Mouse (Mus musculus) embryonic fibroblast, embryonic 13.5 days (primary cell): ENCODE measurements around the gene Erc2. TPM values are rescaled to one million over a fixed set of nuclear protein-coding genes. Genes with fewer than 3 reads are reported as not detected.

Source experiments
- H3K27ac ChIP-seq: 2 replicates; pipeline ENCODE4 v1.5.1; 2012; ENCODE audit warnings: low read length, control low read depth, inconsistent platforms; ENCODE audit not compliant: insufficient read depth
- H3K4me1 ChIP-seq: 2 replicates; pipeline ENCODE4 v1.6.1; 2011; ENCODE audit warnings: low read length; ENCODE audit not compliant: control insufficient read depth, insufficient read depth
- H3K4me3 ChIP-seq: 2 replicates; pipeline ENCODE4 v1.5.1; 2011; ENCODE audit warnings: mild to moderate bottlenecking, control low read depth, low read length; ENCODE audit not compliant: insufficient read depth
- CTCF ChIP-seq: IDR thresholded peaks from 2 replicates; pipeline ENCODE4 v1.5.1; 2011; ENCODE audit warnings: mild to moderate bottlenecking, control low read depth, low read length, moderate library complexity, borderline replicate concordance; ENCODE audit not compliant: insufficient read depth
- POLR2A ChIP-seq: IDR thresholded peaks from 2 replicates; pipeline ENCODE4 v1.6.1; 2011; ENCODE audit warnings: low read depth, mild to moderate bottlenecking, control low read depth, low read length, moderate library complexity
- polyA plus RNA-seq: library from polyadenylated mRNA; stranded (reverse); fragments of >200 nt; gene quantifications from 2 replicates; pipeline ENCODE4 v1.2.4, GENCODE M21; 2011; ENCODE audit warnings: low read depth; ENCODE audit not compliant: missing spikeins, insufficient read length

Erc2 gene
- polyA plus RNA-seq, 1 experiment = 4.4 TPM

GRCm38 (mm10) chr14:27800766-27801165 is 178.5 kb downstream of the Erc2 start:
- Histone ChIP-seq H3K27ac (no peak overlapping the region), H3K4me3 (no peak overlapping the region), H3K4me1 (no peaks in the 10 kb centered on the region)
- no peak for TF ChIP-seq POLR2A
- no peak for TF ChIP-seq CTCF

GRCm38 (mm10) chr14:27803961-27804360 is 181.7 kb downstream of the Erc2 start:
- Histone ChIP-seq H3K4me3 (no peak overlapping the region), H3K27ac (no peak overlapping the region), H3K4me1 (peaks cover 4% of the 10 kb centered on the region; the same call in 1 of the 2 replicates)
- TF ChIP-seq POLR2A (no peak), CTCF (no peak)

- no peak overlapping the region for H3K4me3 ChIP-seq
- TF ChIP-seq POLR2A (no peak), CTCF (no peak)
- no peak overlapping the region for H3K27ac ChIP-seq
- peaks cover 5% of the 10 kb centered on the region; the same call in 1 of the 2 replicates for H3K4me1 ChIP-seq
Observed at GRCm38 (mm10) chr14:27805064-27805463, 182.8 kb downstream of the Erc2 start.

DNA sequence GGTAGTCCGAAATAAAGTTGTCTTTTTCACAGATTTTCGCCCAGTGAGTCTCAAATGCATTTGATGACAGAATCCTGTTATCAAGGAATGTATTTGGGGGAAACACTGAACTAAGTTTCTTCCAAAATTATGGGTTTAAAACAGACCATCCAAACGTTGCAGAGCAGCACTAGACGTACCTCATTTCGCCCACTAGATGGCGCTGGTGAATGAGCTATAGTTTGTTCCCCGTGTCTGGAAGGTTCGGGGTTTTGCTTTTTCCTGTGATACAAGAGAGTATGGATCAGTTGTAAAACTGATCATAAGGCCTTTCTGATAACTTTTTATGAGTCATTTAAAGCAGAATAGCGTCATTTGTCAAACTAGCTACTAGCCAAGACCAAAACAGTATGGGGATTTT is 185.9 kb downstream of the Erc2 start:
- peak; percentile 80; the same call in 1 of the 2 replicates for TF ChIP-seq CTCF
- TF ChIP-seq POLR2A = no peak
- peaks cover 5% of the 10 kb centered on the region; the same call in 1 of the 2 replicates for H3K4me1 ChIP-seq
- no peak overlapping the region for H3K4me3 ChIP-seq
- no peak overlapping the region for H3K27ac ChIP-seq

- H3K27ac ChIP-seq = 0 out of 2 replicates have a peak overlapping the region, but pooled peaks have one; percentile 11
- no peak overlapping the region for H3K4me3 ChIP-seq
- H3K4me1 ChIP-seq = peaks cover 5% of the 10 kb centered on the region; the same call in 1 of the 2 replicates
- TF ChIP-seq POLR2A (no peak), CTCF (no peak)
Observed at GRCm38 (mm10) chr14:27808523-27809114, 186.4 kb downstream of the Erc2 start.

DNA sequence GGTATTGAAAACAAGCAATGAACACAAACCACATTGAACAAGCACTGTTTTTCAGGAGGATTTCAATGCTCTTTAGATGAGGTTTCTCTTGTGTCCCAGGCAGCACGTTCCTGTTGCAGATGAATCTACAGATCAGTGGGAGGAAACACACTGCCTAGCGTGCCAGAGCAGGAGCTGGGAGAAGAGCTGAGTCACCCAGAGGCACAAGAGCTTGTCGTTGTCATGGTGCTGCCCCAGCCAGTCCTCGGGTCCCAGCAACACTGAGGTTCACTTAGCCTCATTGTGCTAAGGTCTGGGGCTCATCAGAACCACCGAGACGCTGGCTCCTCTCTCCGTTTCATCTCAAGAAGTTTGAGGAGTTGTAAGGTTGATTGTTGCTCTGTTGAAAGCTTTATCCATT is 188.6 kb downstream of the Erc2 start:
- H3K4me1 ChIP-seq = peaks cover 5% of the 10 kb centered on the region; the same call in 1 of the 2 replicates
- TF ChIP-seq POLR2A = no peak
- TF ChIP-seq CTCF = no peak
- H3K4me3 ChIP-seq = no peak overlapping the region
- no peak overlapping the region for H3K27ac ChIP-seq

- H3K4me1 ChIP-seq = peaks cover 5% of the 10 kb centered on the region; the same call in 1 of the 2 replicates
- H3K4me3 ChIP-seq = no peak overlapping the region
- TF ChIP-seq CTCF (no peak), POLR2A (no peak)
- no peak overlapping the region for H3K27ac ChIP-seq
Observed at GRCm38 (mm10) chr14:27811649-27812048, 189.4 kb downstream of the Erc2 start.

DNA sequence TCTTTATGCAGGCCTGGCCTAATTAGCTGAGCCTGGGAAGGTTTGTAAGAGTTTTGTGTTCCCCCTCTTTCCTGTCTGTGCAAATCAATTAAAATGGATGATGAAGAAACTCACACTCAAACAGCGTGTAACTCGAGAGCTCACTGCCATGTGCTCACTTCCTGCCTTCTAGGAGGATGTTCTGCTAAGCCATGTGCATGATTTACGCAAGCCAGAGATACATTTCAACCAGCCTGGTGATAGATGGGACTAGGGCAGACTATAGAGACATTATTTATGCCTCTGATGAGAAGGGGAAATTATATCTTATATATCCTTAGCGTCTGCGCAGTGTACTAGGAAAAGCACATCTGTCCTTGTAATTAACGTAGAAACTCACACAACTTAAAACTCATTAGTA is 193.5 kb downstream of the Erc2 start:
- no peak overlapping the region for H3K4me3 ChIP-seq
- TF ChIP-seq POLR2A (no peak), CTCF (no peak)
- H3K27ac ChIP-seq = no peak overlapping the region
- no peaks in the 10 kb centered on the region; the same call in 1 of the 2 replicates for H3K4me1 ChIP-seq

- TF ChIP-seq POLR2A = no peak
- TF ChIP-seq CTCF = no peak
Observed at GRCm38 (mm10) chr14:27818986-27819385, 196.8 kb downstream of the Erc2 start.

GRCm38 (mm10) chr14:27821801-27822200 is 199.6 kb downstream of the Erc2 start:
- Histone ChIP-seq H3K27ac (no peak overlapping the region), H3K4me1 (peaks cover 13% of the 10 kb centered on the region), H3K4me3 (no peak overlapping the region)
- TF ChIP-seq POLR2A (no peak), CTCF (no peak)

More at GRCm38 (mm10) chr14:27818986-27819385, 196.8 kb downstream of the Erc2 start:
- Histone ChIP-seq H3K4me1 (peaks cover under 1% of the 10 kb centered on the region; the same call in 1 of the 2 replicates), H3K27ac (no peak overlapping the region), H3K4me3 (no peak overlapping the region)

DNA sequence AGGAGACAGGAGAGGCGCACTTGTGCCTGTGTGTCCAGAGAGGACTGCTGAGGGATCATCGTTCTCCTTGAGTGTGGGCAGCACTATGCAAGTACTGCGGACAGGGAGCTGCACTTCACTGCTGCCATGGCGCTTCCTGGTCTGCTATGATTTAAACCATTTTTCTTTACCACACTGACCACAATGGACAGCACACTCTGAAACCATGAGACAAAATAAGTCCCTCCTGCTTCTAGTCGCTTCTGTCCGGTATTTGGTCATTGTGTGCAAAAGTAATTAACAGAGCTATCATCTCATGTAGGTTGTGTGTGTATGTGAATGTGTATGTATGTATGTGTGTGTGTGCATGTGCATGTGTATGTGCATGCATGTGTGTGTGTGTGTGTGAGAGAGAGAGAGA is 200.3 kb downstream of the Erc2 start:
- Histone ChIP-seq H3K4me1 (peaks cover 13% of the 10 kb centered on the region), H3K27ac (peak overlapping the region; percentile 37), H3K4me3 (no peak overlapping the region)
- TF ChIP-seq CTCF (no peak), POLR2A (no peak)

GRCm38 (mm10) chr14:27823048-27823447 is 200.8 kb downstream of the Erc2 start:
- Histone ChIP-seq H3K4me1 (peaks cover 13% of the 10 kb centered on the region), H3K4me3 (no peak overlapping the region), H3K27ac (peak overlapping the region; percentile 98)
- TF ChIP-seq POLR2A (no peak), CTCF (no peak)
